Mouse (Mus musculus): ENCODE measurements around the gene Usp6nl. TPM values are rescaled to one million over a fixed set of nuclear protein-coding genes. Genes with fewer than 3 reads are reported as not detected.

Usp6nl gene
- polyA plus RNA-seq, 1 experiment from 2014 or later: 12.2 TPM

GRCm38 (mm10) chr2:6325646-6326045 lies 3.2 kb downstream of the Usp6nl start:
- Histone ChIP-seq H3K4me3 (ENCODE audit: low read depth, low read length) (no peak overlapping the region), H3K4me1 (ENCODE audit: control insufficient read depth, insufficient read depth, low read length) (peaks cover 2% of the 10 kb centered on the region; the same call in 1 of the 2 replicates), H3K4me2 (ENCODE audit: low read depth) (no peak overlapping the region), H3K36me3 (ENCODE audit: control insufficient read depth, insufficient read depth, low read length) (no peaks in the 10 kb centered on the region), H3K27me3 (ENCODE audit: control insufficient read depth, insufficient read depth, low read length) (no peaks in the 10 kb centered on the region), H3K9ac (ENCODE audit: low read length) (no peak overlapping the region), H3K9me3 (ENCODE audit: control insufficient read depth, low read length) (no peaks in the 10 kb centered on the region), H3K27ac (ENCODE audit: low read depth, low read length) (no peak overlapping the region)
- ATAC-seq (ENCODE audit: insufficient read depth, low FRiP score, low TSS enrichment) (no peak), DNase-seq (ENCODE audit: low spot score) (no peak)
- WGBS: 64% methylated on average over 3 of the region's 3 CpGs

DNA sequence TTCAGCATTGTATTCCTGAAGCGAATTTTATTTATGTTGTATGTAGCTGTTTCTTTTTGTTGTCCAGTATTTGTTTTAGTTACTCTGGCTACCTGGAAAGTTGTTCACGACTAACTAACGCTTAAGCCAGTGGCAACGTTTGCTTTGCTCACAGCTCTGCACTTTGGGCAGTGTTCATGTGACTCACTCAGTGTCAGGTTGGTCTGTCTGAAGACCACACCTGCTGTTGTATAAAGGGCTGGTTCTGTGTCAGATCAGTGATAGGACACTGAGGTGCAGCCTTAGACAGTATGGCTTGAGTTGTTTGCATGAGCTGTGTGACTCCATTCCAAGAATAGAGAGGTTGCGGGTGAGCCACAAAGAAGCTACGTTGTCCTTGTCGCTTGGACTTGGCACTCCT lies 6.5 kb downstream of the Usp6nl start:
- WGBS: 93% methylated on average over 7 of the region's 7 CpGs
- no peak for ATAC-seq (ENCODE audit: insufficient read depth, low FRiP score, low TSS enrichment)
- no peak overlapping the region for H3K9ac ChIP-seq (ENCODE audit: low read length)

GRCm38 (mm10) chr2:6330756-6331155 lies 8.3 kb downstream of the Usp6nl start:
- Histone ChIP-seq H3K36me3 (ENCODE audit: control insufficient read depth, insufficient read depth, low read length) (no peaks in the 10 kb centered on the region), H3K4me3 (ENCODE audit: low read depth, low read length) (no peak overlapping the region), H3K4me2 (ENCODE audit: low read depth) (no peak overlapping the region), H3K4me1 (ENCODE audit: control insufficient read depth, insufficient read depth, low read length) (no peaks in the 10 kb centered on the region), H3K9ac (ENCODE audit: low read length) (no peak overlapping the region), H3K27me3 (ENCODE audit: control insufficient read depth, insufficient read depth, low read length) (no peaks in the 10 kb centered on the region), H3K9me3 (ENCODE audit: control insufficient read depth, low read length) (no peaks in the 10 kb centered on the region), H3K27ac (ENCODE audit: low read depth, low read length) (no peak overlapping the region)
- 91% methylated on average over 8 of the region's 8 CpGs for WGBS
- ATAC-seq (ENCODE audit: insufficient read depth, low FRiP score, low TSS enrichment): no peak
- no peak for DNase-seq (ENCODE audit: low spot score)

More for the DNA sequence above, 6.5 kb downstream of the Usp6nl start:
- no peaks in the 10 kb centered on the region for H3K27me3 ChIP-seq (ENCODE audit: control insufficient read depth, insufficient read depth, low read length)
- H3K4me2 ChIP-seq (ENCODE audit: low read depth): no peak overlapping the region
- H3K36me3 ChIP-seq (ENCODE audit: control insufficient read depth, insufficient read depth, low read length): no peaks in the 10 kb centered on the region
- no peak overlapping the region for H3K4me3 ChIP-seq (ENCODE audit: low read depth, low read length)
- H3K27ac ChIP-seq (ENCODE audit: low read depth, low read length): no peak overlapping the region
- no peaks in the 10 kb centered on the region for H3K9me3 ChIP-seq (ENCODE audit: control insufficient read depth, low read length)
- no peak for DNase-seq (ENCODE audit: low spot score)
- H3K4me1 ChIP-seq (ENCODE audit: control insufficient read depth, insufficient read depth, low read length): no peaks in the 10 kb centered on the region; the same call in 1 of the 2 replicates

DNA sequence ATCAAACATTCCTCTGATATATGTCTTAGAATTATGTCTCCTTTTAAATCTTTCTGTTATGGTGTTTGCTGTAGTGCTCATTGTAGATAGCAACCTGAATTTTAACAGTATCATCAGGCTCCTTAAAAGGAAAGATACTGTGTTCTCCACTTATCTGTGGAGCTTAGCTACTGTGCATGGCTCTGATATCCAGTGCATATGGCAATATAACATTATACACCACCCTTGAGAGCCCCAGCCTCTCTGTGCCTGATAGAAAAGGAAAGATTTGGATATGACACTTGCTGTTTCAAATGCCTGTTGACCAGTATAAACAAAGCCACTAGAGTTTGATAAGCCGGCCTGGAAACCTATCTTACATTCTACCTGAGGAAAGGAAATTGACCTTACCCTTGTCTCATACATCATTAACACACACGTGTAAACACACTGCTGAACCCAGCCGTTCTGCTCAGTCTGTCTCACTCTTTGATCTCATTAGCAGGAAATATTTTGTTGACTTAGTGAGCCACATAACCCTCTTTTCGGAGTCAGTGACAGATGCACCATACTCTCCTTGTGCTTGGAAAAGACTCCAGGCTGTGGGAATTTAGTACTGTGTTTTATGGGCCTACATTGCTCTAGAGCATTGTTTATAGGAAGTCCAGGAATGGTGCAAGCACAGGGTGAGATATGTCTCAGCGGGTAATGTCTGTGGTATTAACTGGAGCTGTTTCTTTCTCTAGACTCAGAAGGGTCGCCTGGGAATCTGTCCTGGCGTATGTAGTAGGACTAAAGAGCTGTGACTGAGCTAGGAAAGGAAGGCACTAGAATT lies 9.1 kb downstream of the Usp6nl start:
- ATAC-seq (ENCODE audit: insufficient read depth, low FRiP score, low TSS enrichment) (no peak), DNase-seq (ENCODE audit: low spot score) (no peak)
- H3K4me1 ChIP-seq (ENCODE audit: control insufficient read depth, insufficient read depth, low read length): no peaks in the 10 kb centered on the region
- no peak overlapping the region for H3K4me2 ChIP-seq (ENCODE audit: low read depth)
- no peaks in the 10 kb centered on the region for H3K9me3 ChIP-seq (ENCODE audit: control insufficient read depth, low read length)
- H3K27me3 ChIP-seq (ENCODE audit: control insufficient read depth, insufficient read depth, low read length): no peaks in the 10 kb centered on the region
- no peak overlapping the region for H3K9ac ChIP-seq (ENCODE audit: low read length)
- WGBS: 66% methylated on average over 7 of the region's 7 CpGs
- H3K27ac ChIP-seq (ENCODE audit: low read depth, low read length): 0 out of 2 replicates have a peak overlapping the region, but pooled peaks have one; percentile 20
- no peak overlapping the region for H3K4me3 ChIP-seq (ENCODE audit: low read depth, low read length)
- no peaks in the 10 kb centered on the region for H3K36me3 ChIP-seq (ENCODE audit: control insufficient read depth, insufficient read depth, low read length)

DNA sequence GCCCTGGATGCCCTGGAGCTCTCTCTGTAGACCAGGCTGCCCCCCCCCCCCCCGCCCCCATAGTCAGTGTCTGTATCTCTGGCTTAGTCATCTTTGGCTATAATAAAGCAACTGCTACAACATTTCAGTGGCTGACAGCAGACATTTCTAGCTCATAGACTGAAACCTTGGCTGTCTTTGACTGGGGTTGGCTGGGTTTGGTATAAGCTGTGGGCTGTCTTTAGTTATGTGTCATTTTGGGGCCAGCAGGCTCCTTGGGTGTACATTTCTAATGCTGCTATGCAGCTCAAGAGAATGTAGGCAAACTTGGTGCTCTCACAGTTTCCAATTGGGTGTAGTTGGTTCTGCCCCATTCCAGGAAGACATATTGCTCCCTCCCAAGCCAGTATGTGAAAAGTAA lies 11.1 kb downstream of the Usp6nl start:
- ATAC-seq (ENCODE audit: insufficient read depth, low FRiP score, low TSS enrichment) (no peak), DNase-seq (ENCODE audit: low spot score) (no peak)
- no peaks in the 10 kb centered on the region for H3K9me3 ChIP-seq (ENCODE audit: control insufficient read depth, low read length)
- H3K36me3 ChIP-seq (ENCODE audit: control insufficient read depth, insufficient read depth, low read length): no peaks in the 10 kb centered on the region
- no peaks in the 10 kb centered on the region for H3K27me3 ChIP-seq (ENCODE audit: control insufficient read depth, insufficient read depth, low read length)
- no peak overlapping the region for H3K4me3 ChIP-seq (ENCODE audit: low read depth, low read length)
- H3K9ac ChIP-seq (ENCODE audit: low read length): no peak overlapping the region
- no peak overlapping the region for H3K4me2 ChIP-seq (ENCODE audit: low read depth)
- 73% methylated on average over 1 of the region's 1 CpGs for WGBS
- H3K4me1 ChIP-seq (ENCODE audit: control insufficient read depth, insufficient read depth, low read length): no peaks in the 10 kb centered on the region
- no peak overlapping the region for H3K27ac ChIP-seq (ENCODE audit: low read depth, low read length)

DNA sequence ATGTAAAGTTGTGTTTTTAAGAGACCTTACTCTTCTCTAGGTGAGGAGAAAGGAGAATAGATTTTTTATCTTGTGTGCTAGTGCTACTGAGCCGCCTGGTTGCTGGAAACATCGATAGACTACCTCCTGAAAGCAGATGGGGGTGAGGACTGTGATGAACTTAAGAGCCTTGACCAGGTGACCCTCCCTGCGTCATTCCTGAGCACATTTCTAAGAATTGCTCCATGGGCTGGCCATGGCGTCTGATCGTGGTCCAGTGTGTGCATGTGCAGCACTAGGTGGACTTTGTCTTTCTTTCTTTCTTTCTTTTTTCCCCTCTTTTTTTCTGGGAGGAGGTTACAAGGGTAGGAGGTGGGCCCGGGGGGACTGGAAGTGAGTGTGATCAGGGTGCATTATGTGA lies 11.5 kb downstream of the Usp6nl start:
- no peak overlapping the region for H3K27ac ChIP-seq (ENCODE audit: low read depth, low read length)
- DNase-seq (ENCODE audit: low spot score) (no peak), ATAC-seq (ENCODE audit: insufficient read depth, low FRiP score, low TSS enrichment) (no peak)
- H3K9ac ChIP-seq (ENCODE audit: low read length): no peak overlapping the region
- no peak overlapping the region for H3K4me3 ChIP-seq (ENCODE audit: low read depth, low read length)
- H3K9me3 ChIP-seq (ENCODE audit: control insufficient read depth, low read length): no peaks in the 10 kb centered on the region
- 91% methylated on average over 6 of the region's 6 CpGs for WGBS
- no peaks in the 10 kb centered on the region for H3K36me3 ChIP-seq (ENCODE audit: control insufficient read depth, insufficient read depth, low read length)
- no peaks in the 10 kb centered on the region for H3K4me1 ChIP-seq (ENCODE audit: control insufficient read depth, insufficient read depth, low read length)
- no peak overlapping the region for H3K4me2 ChIP-seq (ENCODE audit: low read depth)
- no peaks in the 10 kb centered on the region for H3K27me3 ChIP-seq (ENCODE audit: control insufficient read depth, insufficient read depth, low read length)

- Histone ChIP-seq H3K9me3 (ENCODE audit: control insufficient read depth, low read length) (no peaks in the 10 kb centered on the region), H3K4me2 (ENCODE audit: low read depth) (no peak overlapping the region), H3K4me3 (ENCODE audit: low read depth, low read length) (no peak overlapping the region), H3K27ac (ENCODE audit: low read depth, low read length) (no peak overlapping the region), H3K4me1 (ENCODE audit: control insufficient read depth, insufficient read depth, low read length) (no peaks in the 10 kb centered on the region), H3K36me3 (ENCODE audit: control insufficient read depth, insufficient read depth, low read length) (no peaks in the 10 kb centered on the region), H3K27me3 (ENCODE audit: control insufficient read depth, insufficient read depth, low read length) (no peaks in the 10 kb centered on the region), H3K9ac (ENCODE audit: low read length) (no peak overlapping the region)
- 88% methylated on average over 14 of the region's 14 CpGs for WGBS
- ATAC-seq (ENCODE audit: insufficient read depth, low FRiP score, low TSS enrichment) (no peak), DNase-seq (ENCODE audit: low spot score) (no peak)
These were observed 12.7 kb downstream of the Usp6nl start for GRCm38 (mm10) chr2:6335032-6335735.

GRCm38 (mm10) chr2:6336013-6336412 lies 13.5 kb downstream of the Usp6nl start:
- H3K27me3 ChIP-seq (ENCODE audit: control insufficient read depth, insufficient read depth, low read length): no peaks in the 10 kb centered on the region
- no peak overlapping the region for H3K9ac ChIP-seq (ENCODE audit: low read length)
- WGBS: 96% methylated on average over 1 of the region's 1 CpGs
- H3K36me3 ChIP-seq (ENCODE audit: control insufficient read depth, insufficient read depth, low read length): no peaks in the 10 kb centered on the region
- H3K9me3 ChIP-seq (ENCODE audit: control insufficient read depth, low read length): no peaks in the 10 kb centered on the region
- no peak overlapping the region for H3K27ac ChIP-seq (ENCODE audit: low read depth, low read length)
- no peak overlapping the region for H3K4me3 ChIP-seq (ENCODE audit: low read depth, low read length)
- DNase-seq (ENCODE audit: low spot score) (no peak), ATAC-seq (ENCODE audit: insufficient read depth, low FRiP score, low TSS enrichment) (no peak)
- no peaks in the 10 kb centered on the region for H3K4me1 ChIP-seq (ENCODE audit: control insufficient read depth, insufficient read depth, low read length)
- H3K4me2 ChIP-seq (ENCODE audit: low read depth): no peak overlapping the region

DNA sequence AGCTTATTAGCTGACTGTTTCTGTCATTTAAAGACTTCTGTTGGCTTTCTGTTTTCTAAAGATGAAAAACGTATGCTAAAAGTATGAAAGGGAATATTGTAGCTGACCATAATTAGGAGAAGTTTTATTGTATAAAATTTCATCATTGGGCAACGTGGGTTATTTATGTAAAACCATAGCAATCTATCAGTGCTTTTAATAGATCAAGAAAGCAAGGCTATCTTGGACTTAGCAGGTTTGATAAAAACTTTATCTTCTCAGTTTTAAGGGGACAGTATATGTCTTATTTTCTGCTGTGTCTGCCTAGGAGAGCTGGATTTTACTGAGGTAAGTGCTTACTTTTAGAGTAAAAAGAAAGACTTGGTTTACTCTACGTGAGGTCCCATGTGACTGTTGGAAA lies 14.2 kb downstream of the Usp6nl start:
- ATAC-seq (ENCODE audit: insufficient read depth, low FRiP score, low TSS enrichment) (no peak), DNase-seq (ENCODE audit: low spot score) (no peak)
- Histone ChIP-seq H3K4me3 (ENCODE audit: low read depth, low read length) (no peak overlapping the region), H3K27ac (ENCODE audit: low read depth, low read length) (no peak overlapping the region), H3K4me1 (ENCODE audit: control insufficient read depth, insufficient read depth, low read length) (no peaks in the 10 kb centered on the region), H3K9ac (ENCODE audit: low read length) (no peak overlapping the region), H3K4me2 (ENCODE audit: low read depth) (no peak overlapping the region), H3K36me3 (ENCODE audit: control insufficient read depth, insufficient read depth, low read length) (no peaks in the 10 kb centered on the region), H3K27me3 (ENCODE audit: control insufficient read depth, insufficient read depth, low read length) (no peaks in the 10 kb centered on the region), H3K9me3 (ENCODE audit: control insufficient read depth, low read length) (no peaks in the 10 kb centered on the region)
- WGBS: 93% methylated on average over 3 of the region's 3 CpGs

All from neural tube, embryonic 11.5 days (tissue).